Mouse (Mus musculus): Measurements from ENCODE around the gene Slc25a31.

The Slc25a31 gene

DNA sequence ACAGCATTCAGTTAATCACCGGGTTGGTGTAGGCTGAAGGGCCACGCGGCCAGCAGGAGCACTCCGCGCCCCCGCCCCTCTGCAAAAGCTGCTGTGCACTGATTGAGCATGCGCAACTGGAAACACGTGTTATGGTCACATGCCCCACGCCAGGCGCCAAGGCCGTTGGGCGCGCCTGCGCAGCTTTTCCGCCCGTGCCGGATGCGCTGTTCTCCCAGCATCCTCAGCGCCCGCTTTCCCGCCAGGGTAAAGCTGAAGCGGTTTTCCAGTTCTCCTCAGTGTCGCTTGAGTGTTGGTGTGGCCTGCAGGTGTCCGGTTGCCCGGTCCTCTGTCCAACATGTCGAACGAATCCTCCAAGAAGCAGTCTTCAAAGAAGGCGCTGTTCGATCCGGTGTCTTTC lies at the start of gene Slc25a31:
Slc25a31 (plus strand) TSS at position 201 of the 400 bp plus-strand sequence.
- DNase-seq (ENCODE audit: low spot score) = no peak

DNA sequence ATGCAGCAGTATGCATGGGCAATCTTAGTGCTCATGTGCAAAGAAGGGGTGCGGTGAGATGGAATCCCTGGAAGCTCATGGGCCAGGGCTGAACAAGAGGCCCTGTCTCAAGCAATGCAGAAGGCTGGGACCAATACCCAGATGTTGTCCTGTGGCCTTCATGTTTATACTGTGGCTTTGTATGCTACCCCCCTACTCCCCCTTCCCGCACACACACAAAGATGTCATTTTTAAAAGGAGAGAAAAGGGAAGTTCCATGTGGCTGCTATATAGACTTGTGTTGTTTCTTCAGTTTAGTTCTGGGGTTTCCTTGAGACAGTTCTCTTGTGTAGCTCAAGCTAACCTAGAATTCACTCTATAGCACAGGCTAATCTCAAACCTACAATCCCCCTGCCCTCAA lies 48.4 kb upstream of the Slc25a31 start:
- no peak for DNase-seq (ENCODE audit: low spot score)

DNA sequence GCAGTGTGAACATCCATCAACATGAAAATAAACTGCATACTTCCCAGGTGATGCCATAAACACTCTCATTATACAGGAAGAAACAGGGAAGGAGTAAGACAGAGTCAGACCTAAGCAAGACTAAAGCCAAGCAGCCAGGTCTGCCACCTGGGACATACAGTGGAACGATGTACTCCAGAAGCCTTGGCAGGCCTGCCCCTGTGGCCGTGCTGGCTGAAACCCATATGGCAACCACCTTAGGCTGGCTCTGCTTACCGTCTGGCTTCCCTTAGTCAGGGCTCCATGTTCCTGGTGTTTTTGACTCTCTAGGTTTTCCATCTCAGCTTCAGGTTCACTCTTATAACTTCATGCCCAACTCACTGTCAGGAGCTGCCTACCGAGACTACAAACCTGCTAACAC lies 42.5 kb upstream of the Slc25a31 start:
- DNase-seq (ENCODE audit: low spot score) = no peak

DNA sequence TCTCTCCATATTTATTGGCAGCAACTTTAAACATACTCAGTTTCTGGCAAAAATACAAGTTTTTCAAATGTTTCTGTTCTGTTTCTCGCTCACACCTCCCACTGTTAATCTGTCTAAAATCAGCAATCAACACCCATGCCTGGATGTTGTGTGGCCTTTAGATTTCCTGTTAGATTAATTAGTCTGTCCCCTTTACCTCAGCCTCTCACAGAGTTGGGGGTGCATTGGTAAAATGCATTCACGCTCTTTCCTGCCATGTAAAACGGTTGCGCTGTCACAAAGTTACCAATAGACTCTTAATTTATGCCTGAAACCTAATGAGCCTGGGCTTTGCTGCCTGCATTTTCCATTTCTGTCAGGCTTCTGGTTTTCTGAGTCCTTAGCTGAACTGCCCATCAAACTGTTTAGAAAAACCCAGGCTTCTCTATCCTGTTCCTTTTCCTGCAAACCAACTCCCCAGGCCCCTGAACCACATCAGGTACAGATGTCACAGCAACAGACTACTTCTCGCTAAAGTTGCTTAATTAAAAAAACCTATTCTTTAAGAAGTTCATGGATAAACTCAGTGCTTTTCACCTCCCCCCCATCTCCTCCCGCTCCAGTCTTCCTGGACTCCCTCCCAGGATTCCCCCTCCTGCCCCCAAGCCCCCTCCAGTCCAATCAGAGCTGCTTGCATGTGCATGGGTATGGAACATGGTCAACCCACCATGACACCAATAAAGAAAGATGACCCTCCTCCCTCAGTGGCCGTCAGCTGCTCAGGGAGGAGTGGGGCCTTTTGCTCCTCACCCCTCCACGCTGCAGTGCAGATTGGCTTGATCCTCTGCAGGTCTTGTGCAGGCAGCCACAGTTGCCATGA lies 41.6 kb upstream of the Slc25a31 start:
- no peak for DNase-seq (ENCODE audit: low spot score)

DNA sequence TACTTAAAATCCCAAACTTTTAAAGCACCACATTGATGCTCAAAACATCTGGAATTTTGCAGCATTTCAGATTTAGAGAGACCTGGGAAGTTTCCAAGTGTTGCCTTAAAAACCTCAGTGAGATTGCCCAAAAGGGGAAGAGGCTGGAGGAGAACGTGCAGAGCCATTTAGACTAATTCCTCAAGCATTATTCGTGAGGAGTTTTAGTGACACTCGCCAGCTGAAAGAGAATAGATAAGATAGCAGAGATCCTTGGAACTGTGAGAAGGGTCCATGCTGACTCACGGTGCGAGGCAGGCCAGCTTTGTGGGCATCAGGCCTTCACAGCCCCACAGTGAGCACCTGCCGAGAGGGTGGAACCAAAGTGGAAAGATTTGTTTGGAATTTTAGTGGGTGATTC lies 39.8 kb upstream of the Slc25a31 start:
- no peak for DNase-seq (ENCODE audit: low spot score)

DNA sequence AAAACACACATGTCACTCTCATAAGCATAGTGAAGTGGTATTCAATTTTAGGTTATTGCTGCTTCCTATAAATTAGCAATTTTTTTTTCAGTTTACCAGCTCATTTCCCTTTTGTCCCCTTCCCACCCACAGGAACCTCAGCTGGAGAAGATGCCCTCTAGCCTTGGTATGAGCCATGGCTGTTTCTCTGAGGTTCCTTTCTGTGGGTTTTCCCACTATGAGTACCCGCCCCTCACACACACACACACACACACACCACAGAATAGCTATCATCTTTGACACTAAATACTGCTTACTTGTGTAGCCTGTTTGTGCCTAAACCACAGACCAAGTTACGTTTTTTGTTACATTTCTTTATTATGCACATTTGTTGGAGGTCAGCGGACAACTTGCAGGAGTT lies 39.3 kb upstream of the Slc25a31 start:
- no peak for DNase-seq (ENCODE audit: low spot score)

DNA sequence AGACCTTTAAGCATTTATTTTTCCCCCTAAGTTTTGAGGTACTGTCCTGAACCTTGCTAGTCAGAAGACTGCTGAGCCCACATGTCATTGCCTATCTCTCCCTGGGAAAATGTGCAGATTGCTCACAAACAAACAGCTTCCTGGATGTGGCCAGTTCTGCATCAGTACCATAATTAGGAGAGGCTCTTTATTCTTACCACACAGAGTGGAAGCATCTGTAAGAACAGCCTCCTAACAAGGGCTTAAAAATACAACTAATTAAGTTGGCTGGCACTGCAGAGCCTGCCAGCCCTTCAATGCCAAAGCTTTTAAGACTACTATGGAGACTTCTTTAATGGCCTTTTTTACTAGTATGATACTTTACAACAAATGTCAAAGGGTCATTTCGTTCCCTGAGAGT lies 35.1 kb upstream of the Slc25a31 start:
- no peak for DNase-seq (ENCODE audit: low spot score)

DNA sequence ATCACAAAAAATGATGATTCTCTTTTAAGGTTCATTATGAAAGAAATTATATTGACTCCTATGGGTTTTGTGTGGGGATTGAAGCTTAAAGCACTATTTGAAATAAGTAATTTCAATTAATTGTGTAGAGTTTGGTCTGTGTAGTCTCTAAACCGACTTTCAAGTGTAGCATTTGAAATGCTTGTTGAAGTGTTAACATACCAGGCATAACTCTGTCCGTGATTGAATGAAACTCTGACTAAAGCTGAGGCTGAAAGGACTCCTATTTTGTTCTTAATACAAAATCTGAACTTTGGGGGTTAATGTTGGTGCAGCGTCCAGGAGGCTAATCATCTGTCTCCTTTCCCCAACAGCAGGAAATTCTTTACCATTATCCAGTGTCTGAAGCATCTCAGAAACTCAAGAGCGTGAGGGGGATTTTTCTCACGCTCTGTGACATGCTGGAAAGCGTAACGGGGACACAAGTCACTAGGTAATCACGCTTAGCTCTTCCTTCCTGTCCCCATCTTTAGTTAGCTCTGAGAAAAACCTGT lies 33.7 kb upstream of the Slc25a31 start:
- no peak for DNase-seq (ENCODE audit: low spot score)

DNA sequence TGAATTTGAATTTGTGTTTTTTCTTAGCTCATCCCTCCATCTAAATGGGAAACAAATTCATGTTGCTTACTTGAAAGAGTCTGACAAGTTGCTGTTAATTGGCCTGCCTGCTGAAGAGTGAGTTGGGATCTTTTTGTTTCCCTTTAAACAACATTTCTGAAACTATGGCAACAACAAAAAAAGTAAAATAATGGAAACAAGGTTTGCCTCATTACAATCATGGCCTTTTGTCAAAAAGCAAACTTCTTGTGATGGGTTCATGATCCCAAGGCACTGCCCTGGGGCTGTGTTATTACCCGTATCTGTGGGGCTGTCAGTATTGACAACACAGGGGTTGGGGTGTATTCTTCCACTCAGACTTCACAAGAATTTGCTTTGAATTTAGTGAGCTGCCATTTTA lies 29.8 kb upstream of the Slc25a31 start:
- DNase-seq (ENCODE audit: low spot score) = no peak

DNA sequence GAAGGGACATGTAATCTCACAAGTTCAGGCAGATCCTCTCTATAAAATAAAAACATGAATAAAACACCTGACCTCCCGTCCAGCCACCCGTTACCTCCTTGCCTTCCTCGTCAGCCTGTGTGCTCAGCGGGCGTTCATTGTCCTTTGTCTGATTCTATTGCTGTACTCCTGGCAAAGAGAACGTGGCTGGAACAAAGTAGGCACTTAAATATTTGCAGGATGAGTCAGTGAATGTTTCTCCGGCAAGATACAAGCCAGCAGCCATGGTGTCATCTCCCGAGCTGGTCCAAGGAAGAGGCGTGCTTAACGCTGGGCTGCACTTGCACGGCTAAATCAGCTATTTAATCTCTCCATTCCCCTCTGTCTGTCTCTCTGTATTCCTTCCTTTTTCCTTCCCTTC lies 26.3 kb upstream of the Slc25a31 start:
- peak; percentile 12 for DNase-seq (ENCODE audit: low spot score)

DNA sequence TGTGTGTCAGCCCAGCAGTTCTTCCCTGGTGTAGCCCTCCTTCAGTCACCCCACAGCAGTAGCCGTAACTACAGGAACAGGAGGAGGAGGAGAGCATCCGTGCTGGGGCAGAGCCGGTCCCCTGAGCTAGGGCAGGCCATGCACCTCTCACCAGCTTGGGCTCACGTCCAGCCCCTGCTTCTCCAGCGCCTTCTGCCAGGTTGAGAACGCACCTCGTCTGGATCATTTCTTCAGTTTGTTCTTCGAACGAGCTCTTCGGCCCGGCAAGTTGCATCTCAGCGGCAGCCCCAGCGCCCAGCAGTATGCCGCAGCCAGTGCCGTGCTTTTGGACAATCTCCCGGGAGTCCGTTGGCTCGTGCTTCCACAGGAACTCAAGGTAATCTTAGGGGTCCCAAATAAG lies 25.5 kb upstream of the Slc25a31 start:
- no peak for DNase-seq (ENCODE audit: low spot score)

DNA sequence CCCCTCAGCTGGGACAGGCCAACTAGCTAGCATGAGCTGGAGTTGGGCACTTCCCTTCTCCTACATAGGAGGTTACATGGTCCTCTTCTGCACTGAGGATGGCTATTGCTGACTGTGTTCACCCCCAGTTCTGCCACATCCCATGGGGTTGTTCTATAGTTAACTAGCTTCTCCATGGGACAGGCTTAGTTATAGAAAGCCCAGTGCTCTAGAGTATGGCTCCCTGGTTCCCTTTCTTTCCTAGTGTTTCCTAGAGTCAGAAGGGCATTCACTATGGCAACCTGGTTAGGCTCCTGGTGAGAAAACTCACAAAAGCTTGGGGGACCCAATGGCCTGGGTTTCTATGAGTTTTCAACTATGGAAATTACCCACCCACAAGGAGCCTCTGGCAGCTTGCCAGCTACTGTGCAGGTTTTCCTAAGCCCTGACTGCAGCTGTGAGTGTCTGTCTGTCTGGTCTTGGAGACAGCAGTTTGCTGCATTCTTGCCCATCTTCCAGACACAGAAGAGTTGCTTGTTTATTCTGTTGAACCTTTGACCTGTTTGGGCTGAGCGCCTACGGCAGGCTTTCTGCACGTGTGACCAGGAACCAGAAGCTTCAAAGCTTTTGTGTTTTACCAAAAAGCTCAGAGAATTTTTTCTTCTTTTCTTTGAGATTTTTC lies 22.7 kb upstream of the Slc25a31 start:
- DNase-seq (ENCODE audit: low spot score) = no peak

DNA sequence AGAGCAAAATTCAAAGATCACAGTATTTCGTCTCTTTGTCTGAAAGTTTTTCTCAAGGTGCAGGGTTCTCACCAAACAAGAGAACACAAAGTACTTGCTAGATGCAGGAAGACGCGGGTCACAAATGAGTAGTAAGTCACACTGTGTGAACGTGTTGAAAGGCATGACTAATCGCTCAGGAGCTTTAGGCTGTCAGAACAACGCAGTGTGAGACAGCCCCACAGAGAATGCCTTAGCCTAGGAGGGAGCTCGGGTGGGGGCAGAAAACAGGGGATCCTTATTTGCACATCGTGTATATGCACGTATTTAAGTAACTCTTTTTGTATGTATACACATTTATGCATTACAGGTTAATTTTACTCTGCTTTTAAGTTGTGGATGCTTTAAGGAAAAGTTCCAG lies 21.8 kb upstream of the Slc25a31 start:
- DNase-seq (ENCODE audit: low spot score) = no peak

DNA sequence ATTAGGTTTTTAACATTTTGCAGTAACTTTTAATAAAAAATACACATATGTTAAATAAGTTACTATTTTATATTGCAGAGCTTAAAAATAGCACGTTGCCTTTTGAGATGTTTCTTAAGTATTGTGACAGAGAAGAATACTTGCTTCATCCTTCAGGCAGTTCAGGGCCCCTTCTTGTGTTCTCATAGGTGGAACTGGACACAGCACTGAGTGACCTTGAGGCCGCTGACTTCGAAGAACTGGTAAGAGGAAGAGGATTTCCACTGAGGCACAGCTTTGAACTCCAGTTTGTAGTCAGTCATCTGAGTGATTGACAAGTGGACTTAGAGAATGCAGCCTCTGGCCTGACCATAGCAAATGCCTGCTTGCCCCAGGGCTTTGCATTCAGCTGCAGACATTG lies 21.1 kb upstream of the Slc25a31 start:
- no peak for DNase-seq (ENCODE audit: low spot score)

DNA sequence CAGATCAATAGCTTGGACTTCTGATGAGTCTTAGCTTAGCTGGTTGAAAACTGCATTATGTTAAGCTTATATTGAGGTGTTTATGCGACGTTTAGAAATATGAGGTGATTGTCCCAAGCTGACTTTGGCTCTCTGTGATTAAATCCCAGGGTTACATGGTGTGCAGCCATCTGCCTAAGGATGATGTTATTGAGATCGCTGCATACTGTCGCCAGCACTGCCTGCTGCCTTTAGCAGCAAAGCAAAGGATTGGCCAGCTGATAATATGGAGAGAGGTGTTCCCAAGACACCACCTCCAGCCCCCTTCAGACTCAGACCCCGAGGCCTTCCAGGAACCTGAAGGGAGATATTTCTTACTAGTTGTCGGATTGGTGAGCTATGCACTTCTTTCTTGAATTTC lies 17.1 kb upstream of the Slc25a31 start:
- no peak for DNase-seq (ENCODE audit: low spot score)

DNA sequence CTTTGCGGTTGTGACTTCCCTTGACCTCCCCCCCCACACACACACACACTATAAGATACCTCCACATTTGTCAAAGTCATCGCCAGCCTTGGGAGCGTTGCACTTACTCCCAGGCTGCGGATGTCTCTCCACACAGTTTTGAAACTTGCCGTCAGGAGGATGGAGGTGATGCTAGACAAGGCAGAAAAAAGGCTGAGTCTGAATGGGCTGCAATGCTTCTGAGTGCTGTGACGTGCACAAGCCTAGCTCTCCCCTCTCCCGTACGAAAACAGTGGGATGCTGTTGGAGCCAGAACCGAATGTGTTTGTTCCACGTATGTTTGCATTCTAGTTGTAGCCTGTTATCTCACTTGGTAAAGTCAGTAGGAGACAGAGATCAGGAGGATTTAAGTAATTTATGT lies 15.2 kb upstream of the Slc25a31 start:
- DNase-seq (ENCODE audit: low spot score) = no peak

DNA sequence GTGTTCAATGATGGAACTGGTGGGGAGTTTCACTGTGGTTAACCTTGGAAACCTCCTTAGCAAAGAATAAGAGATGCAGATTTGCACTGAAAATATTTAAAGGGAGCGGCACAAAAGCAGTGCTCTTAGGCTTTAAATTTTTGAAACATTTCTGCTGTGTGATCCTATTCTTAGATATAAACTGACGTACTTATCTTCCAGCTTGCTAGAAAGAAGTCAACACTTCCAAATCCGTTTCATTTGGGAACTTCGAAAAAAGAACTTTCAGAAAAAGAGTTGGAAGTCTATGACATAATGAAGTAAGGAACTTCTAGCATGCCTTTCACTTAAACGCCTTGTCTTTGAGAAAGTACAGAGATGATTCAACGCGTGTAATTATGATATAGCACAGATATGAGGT lies 14.7 kb upstream of the Slc25a31 start:
- no peak for DNase-seq (ENCODE audit: low spot score)

DNA sequence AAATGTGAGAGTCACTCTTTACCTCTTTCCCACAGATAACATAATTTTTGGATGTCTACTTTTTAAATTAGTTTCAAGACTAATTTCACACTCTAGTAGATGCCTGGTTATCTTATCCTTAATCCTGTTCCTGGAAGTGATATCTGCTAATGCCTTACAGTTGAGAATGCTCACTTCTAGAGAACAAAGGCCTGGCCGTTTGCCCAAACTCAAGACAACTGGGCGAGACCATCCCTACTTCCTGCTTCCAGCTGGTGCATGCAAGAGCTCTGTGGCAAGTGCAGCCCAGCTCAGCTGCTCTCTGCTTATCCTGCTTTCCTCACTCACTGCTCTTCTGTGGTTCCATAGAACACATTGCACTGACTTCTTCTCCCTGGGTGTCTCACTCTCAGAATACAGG lies 14.2 kb upstream of the Slc25a31 start:
- DNase-seq (ENCODE audit: low spot score) = no peak

DNA sequence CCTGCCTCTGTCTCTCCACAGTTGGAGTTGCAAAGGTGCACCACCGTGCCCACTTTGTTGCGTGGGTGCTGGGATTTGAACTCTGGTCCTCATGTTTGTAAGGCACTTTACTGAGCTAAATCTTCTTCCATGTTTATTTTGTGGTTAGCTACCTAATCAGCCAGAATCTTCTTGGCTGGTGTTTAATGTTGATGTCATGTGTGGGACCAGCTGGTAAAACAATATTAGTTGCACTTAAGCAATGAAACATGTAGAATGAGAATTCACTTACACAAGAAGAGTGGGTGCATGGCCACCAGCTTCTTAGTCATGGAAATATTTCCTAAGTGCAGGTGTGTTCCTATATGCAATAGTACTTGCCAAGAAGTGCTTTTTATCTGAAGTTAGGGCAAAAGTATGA lies 13.5 kb upstream of the Slc25a31 start:
- DNase-seq (ENCODE audit: low spot score) = no peak

DNA sequence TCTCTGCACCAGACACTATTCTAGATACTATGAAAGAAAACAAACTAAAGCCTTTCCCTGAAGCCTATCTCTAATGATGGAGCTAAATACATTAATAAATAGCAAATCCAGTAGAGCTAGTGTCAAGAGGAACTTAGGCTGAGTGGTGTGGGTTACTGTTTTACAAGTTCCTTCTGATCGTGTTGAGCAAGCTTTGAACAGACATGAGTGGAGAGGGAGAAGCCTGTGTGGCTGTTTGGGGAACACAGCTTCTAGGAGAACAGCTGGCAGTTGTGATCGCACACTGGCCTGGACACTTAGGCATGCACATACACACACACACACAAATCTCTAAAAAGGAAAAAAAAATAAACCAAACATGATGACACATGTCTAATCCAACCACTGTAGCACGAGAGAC lies 9.8 kb upstream of the Slc25a31 start:
- DNase-seq (ENCODE audit: low spot score) = no peak

DNA sequence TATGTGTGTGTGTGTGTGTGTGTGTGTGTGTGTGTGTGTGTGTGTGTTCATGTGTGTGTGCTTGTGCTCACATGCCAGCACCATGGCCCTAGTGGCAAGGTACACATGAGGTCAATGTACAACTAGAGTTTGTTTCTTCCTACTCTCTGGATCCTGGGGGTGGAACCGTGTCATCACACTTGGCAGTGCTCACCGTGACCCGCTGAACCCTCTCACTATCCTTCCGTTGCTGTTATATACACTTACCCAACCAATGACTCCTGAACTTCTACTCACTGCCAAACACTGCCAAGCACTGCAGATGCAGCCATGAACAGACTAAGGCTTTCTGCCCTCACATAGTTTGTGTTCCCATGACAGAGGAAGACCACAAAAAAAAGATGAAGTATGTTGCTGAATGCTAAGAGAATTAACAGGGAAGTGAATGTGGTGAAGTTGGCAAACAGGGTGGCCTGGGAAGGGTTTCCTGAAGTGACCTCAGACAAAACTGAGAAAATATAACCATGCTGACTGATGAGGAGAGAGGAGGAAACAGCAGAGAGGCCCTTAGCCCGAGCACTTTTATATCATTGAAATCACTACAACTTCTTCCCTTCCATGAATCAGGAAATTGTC lies 3.7 kb upstream of the Slc25a31 start:
- DNase-seq (ENCODE audit: low spot score) = no peak

DNA sequence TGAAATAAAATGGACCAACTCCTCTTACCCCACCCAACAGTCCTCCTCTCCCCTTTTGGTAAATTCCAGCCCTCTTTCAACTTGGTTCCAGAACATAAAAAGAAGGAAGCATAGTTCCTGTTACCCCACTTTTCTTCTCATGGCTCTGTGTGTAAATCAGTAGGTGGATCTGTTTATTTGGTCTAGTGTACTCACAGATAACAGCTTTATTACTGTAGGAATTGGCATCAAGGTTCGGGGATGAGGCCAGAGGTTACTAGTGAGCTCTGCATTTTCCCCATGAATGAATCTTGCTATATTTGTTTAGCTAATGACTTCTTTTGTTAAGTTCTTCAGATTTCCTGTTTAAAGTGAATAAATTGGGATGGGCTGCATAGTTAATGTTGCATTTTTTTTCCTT lies 7.4 kb downstream of the Slc25a31 start:
- no peak for DNase-seq (ENCODE audit: low spot score)

DNA sequence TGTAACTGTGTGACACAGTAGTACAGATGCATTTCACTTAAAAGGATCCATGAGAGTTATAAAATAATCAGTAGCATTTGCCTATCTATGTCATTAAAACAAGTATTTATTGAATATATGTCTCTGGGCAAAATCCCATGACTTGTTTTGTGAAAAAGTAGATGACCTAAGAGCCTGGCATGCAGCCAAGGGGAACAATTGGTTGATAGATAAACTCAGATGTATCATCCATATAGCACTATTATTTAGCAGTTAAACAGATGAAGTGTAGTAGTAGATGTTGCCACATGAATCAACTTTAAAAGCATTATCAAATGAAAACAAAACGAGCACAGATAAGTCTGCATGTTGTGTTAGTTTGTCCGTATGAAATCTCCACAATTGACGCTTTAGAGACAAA lies 10.4 kb downstream of the Slc25a31 start:
- no peak for DNase-seq (ENCODE audit: low spot score)

All from urinary bladder, postnatal 25 days (tissue).